Mouse (Mus musculus) kidney, adult 9 months (tissue): Measurements from ENCODE around the gene Cnot10.

ENCODE experiments used
- DNase-seq: peaks from one replicate; pipeline ENCODE4 v3.0.0; 2022

Cnot10 gene

DNA sequence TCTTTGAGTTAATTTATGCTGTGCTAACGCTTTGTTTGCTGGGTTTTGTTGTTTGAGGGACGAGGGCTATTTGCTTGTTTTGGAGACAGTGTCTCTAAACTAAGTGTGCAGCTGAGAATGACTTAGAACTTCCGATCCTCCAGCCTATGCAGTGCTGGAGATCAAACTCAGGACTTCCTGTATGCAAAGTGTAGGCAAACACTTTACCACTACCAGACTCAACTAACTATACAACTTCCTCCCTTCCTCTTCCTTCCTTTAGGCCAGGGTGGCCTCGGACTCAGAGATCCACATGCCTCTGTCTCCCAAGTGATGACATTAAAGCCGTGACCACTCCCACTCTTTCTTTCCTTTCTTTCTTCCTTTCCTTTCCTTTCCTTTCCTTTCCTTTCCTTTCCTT is 66.5 kb downstream of the Cnot10 start:
- DNase-seq = no peak

GRCm38 (mm10) chr9:114568682-114569474 is 71.1 kb downstream of the Cnot10 start:
- no peak for DNase-seq

GRCm38 (mm10) chr9:114564667-114565066 is 75.3 kb downstream of the Cnot10 start:
- no peak for DNase-seq

DNA sequence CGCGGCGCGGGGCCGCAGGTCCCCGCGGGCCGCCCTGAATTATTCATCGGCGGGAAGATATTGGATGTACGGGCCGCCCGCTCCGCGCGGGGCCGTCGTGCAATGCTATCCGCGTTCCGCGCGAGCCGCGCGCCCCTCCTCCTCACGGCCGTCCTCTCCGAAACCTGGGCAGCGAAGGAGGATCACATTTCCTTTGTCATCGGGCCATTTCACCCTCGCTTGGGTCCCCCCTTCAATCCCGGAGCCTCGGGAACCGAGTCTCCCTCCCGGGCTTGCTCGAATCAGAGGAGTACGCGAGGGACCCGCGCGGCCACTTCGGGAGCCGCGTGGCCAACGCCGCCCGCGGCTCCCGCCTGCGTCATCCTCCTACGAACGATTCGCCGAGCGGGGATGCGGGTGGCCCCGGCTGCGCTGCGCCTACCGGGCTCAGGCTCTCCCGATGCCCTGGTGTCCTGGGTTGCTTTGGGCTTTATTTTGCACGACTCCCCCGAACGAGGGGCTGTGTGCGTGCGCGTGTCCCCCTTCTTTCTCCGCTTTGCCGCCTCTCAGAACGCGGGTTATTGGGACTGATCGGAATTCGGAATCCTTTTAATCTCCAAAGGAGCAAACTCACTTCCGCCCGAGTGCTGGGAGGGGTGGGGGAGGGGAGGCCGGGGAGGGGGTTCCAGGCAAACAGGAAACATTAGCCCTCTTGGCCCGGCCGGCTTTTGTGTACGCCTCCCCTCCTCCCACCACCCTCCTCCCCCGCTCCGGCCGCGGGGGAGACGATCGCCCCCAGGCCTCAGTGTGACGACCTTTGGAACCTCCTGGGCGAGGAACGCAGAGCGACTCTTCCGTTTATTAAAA is 76.0 kb downstream of the Cnot10 start, which contains the start of gene Trim71:
Gene Trim71 (minus strand): TSS at position 609 of the 846 bp plus-strand sequence.
- no peak for DNase-seq

DNA sequence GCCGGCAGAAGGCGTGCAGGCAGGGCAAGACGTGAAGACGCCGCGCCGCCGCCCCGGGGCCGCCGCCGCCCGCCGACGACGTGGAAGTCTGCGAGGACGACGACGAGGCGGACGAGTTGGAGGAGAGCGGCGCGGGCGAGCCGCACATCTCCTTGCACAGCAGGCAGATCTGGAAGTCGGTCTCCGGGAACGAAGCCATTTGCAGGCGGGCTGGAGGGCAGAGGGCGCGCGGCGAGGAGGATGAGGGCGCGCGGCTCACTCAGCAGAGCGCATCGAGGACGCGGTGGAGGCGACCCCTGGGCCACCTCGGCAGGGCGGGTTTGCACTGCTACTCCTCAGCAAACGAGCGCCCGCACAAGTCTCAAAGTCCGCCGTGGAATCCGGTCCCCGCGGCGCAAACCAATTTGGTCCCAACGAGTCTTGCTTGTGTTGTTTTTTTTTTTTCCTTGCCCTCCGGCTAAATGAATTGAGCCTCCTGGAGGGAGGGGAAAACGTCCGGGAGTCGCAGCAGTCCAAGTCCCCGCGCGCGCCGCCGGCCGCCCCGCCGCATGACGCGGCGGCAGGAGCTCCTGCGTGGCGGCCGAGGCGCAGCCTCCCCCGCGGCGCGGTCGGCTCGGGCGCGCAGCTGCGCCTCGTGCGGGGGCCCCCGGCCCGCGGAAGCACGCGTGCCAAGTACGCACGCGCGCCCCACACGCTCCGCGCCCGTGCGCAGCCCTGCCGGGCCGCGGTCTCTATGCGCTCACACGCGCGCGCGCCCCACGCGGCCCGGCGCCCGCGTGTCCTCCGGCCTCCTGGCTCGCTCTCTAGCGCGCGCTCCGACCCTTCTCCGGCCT is 76.8 kb downstream of the Cnot10 start:
- DNase-seq = no peak

- no peak for DNase-seq
Measured at GRCm38 (mm10) chr9:114562031-114562918, 77.7 kb downstream of the Cnot10 start.

- DNase-seq = no peak
Measured at GRCm38 (mm10) chr9:114561671-114561971, 78.4 kb downstream of the Cnot10 start.

- no peak for DNase-seq
Measured at GRCm38 (mm10) chr9:114560771-114561670, 79.0 kb downstream of the Cnot10 start.

DNA sequence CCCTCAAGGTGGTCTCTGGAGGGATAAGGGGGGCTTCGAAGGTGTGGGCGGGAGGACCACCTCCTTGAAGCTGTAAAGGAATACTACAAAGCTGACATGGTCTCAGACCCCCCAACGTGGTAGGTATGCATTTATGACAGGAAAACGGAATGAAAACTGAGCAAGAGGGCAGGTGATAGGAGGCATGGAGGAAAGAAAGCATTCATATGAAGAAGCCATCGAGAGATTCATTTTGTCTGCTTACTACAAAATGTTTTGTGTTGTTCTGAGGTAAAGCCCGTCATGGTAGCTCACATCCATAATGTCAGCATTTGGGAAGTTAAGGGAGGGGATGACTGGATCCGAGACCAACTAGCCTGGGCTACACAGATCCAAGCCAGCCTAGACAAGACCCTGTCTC is 79.8 kb downstream of the Cnot10 start:
- no peak for DNase-seq

GRCm38 (mm10) chr9:114557086-114557485 is 82.9 kb downstream of the Cnot10 start:
- no peak for DNase-seq

- DNase-seq = no peak
Measured at GRCm38 (mm10) chr9:114556276-114556855, 83.6 kb downstream of the Cnot10 start.

DNA sequence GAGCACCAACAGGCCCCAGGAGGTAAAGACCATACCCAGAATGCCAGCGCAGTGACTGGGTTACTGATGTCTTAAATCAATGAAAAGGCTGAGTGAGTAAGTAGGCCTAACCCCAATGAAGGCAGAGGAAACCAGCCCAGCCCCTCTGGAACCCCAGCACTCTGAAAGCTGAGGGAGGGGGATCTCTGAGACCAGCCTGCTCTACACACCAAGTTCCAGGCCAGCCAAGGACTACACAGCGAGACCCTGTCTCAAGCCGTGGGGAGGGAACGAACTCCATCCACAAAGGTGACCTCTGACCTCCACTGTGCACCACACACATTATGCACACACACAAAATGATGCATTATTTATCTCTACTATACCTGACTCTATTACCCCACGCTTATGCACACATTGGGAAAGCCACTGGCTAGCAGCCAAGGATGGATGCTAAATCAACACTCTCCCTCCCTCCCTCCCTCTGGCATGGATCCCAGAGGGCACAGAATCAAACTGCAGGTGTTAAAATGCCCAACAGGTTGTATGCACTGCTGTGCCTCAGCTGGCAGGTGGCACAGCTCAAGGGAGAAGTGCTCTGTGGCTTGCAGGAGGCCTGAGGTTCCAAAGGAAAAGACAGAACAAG is 85.5 kb downstream of the Cnot10 start:
- DNase-seq = no peak

DNA sequence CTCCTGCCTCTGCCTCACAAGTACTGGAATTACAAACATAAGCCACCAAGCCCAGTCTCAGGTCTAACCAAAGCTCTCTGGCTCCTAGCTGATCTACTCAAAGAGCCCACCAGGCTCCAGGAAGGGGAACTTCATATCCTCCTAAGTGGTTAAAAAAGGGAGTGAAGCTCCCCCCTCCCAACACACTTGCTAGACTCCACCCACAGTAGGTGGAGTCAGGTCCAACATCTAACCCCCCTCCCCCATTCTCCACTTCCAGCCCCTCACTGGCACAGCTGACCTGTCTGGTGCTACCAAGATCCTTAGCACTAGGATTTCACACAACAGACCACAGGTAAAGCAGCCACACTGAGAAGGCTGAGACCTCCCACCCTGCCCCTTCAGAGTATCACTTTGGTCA is 86.2 kb downstream of the Cnot10 start:
- no peak for DNase-seq

- DNase-seq = no peak
Measured at GRCm38 (mm10) chr9:114550033-114550432, 90.0 kb downstream of the Cnot10 start.

DNA sequence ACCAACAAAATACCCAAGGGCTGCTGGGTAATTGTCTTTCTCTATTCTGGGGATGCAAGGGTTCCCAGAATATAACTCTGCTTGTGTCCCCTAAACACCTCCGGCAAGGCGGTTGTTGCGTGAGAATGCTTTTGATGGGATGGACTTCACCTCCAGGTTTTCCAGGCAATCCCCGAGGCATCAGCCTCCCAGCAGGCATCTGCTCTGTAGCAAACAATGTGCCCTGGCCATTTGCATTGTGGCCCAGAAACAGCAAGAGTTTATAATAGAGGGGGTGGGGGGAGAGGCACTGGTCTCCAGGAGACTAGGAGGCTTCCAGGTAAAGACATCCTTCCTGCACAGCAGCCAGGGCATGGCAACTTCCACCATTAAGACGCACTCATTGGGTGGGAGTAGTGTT is 90.9 kb downstream of the Cnot10 start:
- DNase-seq = no peak

DNA sequence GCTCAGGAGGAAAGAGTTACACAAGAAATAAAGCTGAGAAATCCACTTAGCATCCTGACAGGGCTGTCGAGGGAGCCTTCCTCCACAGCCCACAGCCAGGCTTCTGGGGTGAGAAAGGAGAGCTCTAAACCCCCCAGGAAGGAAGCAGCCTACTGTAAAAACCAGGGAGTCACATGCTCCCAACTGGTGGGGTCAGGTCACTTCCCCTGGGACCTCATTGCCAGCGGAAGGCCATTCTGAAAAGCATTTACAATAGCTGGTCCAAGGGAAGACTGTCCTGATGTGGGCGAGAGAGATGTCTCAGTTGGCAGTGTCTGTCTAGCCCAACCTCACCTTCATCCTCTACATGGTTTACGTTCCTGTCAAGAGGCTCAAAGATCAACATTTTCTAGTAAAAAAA is 91.5 kb downstream of the Cnot10 start:
- peak; percentile 62 for DNase-seq

DNA sequence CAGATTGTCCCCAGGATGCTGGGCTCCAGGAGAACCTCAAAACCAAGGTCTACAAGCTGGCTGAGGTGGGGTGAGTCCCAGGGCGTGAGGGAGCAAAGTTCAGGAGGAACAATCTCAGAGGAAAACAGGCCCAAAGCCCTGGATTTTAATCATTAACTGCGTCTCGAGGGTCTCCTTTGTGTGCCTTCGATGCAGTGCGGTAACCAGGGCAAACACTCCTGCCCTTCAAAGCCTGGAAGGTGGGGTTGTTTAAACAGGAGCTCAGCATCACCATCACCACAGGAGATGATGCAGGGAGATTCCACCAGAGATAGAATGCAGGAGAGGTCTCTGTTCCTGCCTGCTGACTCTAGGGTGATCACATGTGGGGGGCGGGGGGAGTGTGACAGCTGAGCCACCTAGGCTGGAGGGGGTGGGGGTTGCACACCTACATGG is 92.3 kb downstream of the Cnot10 start:
- DNase-seq = peak; percentile 69

DNA sequence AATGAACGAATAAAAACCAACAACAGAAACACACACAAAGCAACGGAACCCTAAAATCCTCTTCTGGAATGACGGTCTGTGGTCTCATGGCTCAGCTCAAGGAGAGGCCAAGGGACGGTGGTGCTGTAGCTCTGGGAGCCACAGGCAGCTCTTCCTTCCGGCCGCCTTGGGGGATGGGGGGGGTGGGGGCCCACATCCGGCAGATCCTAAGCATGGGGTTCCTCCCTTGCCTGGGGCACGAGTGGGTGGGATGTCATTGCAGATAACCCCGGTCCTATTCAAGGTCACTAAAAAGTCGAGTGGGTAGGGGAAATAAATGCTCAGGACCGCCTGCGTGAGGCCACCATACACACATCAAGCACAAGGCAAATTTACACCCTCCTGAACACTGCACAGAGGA is 93.2 kb downstream of the Cnot10 start:
- no peak for DNase-seq

DNA sequence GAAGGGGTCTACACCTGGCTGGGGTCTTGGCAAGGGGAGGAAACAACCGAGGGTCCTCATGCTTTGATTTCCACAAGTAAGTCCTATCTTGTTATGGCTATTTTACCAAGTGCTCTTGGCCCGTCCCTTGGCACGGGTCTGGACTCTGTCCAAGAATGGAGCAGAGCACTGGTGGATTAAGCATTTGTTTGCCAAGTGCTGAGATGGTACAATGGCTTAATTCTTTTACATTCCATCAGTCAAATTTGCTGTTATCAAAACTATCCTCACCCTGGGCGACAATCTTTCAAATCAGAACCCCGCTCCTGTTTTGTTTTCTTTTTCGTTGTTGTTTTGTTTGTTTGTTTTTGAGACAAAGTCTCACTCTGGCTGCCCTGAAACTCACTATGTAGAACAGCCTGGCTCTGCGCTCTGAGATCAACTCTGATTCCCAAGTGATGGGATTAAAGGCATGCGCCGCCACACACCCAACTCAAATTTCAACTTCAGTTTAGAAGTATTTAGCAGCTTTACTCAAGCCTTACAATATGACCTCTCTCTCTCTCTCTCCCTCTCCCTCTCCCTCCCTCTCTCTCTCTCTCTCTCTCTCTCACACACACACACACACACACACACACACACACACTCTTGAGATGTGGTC is 95.1 kb downstream of the Cnot10 start:
- DNase-seq = peak; percentile 35
